Mouse (Mus musculus) cerebellum, adult 9-11 months (tissue): ENCODE results near the gene Pomp.

Experiments
- DNase-seq: peaks from one replicate; pipeline ENCODE4 v3.0.0; 2022

The Pomp gene

DNA sequence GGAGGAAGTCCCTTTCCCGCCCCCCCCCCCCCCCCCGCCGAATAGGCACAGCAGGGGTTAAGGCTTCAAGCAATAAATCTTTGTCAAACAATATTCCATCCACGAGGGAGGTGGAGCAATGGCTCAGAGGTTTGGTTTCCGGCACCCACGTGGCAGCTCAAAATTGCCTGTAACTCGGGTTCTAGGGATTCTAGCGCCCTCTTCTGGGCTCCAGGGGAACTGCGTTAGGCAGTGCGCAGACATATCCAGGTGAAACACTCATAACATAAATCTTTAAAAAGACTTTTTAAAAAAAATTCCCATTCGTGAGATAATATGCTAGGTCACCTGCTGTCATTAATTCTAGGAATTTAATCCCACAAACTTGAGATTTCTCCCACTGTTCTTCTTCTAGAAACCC is 46.9 kb downstream of the Pomp start:
- DNase-seq, result no peak

DNA sequence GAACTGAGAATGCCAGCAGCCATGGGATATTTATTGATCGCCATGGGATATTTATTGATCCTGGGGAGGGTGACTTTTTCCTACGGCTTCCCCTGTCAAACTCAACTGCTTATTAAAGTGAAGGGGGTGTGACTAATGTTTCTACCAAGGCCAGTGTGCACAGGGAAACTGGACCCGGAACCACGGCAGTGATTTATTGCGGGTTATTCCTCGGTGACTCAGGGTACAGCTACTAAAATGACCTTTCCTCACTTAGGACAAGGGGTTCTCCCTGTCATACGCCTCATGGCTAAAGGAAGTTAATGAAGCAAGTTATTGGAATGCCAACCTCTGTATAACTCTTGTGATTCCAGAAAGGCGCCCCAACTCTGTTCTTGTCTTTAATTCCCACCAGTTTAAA is 47.6 kb downstream of the Pomp start:
- no peak for DNase-seq

DNA sequence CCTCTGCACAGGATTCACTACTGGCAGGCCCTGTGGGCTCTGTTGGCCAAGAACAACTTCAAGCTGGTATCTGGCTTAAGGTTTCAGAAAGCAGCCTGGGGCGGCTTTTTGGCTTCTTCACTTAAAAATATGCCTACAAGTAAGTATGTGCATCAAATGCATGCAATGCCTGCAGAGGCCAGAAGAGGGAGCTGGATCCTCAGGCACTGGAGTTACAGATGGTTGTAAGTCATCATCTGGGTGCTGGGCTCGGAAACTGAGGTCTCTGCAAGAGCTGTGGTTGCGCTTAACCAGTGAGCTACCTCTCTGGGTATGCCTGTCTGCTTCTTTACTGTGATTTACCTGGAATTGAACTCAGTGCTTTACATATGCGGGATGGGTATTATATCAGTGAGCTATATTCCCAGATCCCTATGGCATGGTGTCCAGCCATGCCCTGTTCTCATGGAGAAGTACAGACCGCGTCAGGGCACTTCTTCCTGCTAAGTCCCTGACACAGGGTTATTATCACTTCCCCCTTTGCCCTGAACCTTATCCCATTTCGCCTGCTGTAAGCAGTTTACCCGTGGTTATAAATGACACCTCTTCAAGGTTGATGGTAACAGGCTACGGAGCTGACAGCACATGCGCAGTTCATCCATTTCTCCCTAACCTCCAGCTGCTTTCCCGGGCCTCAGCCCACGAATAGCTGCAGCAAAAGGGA is 50.7 kb downstream of the Pomp start:
- no peak for DNase-seq

DNA sequence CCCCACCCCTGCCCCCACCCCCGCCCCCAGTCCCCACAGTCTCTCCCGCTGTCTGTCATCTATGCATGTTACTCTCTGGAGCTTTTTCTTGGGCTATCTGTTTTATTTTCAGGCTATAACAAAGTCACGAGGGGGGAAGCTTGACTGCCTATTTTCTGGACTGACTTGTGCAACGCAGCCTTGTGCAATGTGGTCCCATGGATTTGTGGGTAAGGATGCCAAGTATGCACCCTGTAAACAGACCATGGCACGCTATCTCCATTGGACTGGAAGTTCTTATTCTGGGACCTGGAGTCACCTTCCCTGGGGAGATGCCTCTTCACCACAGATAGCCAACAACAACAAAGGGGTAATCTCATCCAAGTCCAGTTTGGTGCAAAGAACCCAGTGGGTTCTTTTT is 51.5 kb downstream of the Pomp start:
- no peak for DNase-seq

DNA sequence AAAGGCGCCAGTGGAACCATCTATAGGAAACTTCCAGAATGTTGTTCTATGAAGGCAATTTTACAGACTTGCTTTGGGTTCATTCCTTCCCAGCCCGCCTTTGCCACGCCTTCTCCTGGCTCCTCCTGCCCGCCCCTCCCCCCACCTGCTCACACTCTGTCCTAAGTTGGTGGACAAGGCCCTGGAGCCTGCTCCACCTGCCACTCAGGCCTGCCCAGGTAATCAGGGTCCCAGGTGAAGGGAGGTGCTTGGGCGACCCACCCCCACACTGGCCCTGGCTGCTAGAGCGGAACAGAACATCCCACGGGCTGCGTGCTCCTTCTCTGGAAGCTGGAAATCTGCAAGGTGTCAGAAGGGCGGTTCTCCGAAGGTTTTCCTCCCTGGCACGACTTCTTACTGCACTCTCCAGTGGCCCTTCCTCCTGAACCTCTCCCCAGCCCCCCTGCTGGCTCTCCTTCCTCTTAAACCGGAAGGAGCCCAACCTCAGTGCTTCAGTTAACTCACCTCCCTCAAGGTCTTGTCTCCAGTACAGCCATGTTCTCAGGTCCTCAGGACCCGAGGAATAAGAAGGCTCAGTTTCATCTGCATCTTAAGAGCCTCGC is 53.1 kb downstream of the Pomp start:
- no peak for DNase-seq

DNA sequence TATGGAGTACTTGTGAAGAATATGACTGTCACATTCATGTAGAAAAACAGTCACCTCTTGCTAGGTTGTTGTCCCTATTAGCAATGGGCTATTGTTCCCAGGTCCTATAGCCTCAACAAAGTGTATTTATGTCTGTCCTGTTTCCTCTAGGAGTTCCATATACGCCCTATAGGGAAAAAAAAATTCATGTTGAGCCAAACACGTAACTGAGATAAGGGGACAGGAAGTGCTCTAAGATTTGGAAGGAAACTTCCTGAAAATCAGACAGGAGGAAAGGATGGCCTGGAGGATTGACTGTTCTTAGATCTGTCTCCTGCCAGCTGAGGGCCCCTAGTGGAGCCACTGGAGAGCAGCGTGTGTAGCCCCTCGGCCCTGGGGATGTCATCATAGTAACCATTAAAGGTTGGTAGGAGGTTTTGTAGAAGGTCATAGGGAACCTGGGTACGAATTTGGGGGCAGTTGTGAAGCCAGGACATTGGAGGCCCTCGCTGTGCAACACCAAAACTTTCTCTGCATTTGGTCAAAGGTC is 54.8 kb downstream of the Pomp start:
- no peak for DNase-seq

DNA sequence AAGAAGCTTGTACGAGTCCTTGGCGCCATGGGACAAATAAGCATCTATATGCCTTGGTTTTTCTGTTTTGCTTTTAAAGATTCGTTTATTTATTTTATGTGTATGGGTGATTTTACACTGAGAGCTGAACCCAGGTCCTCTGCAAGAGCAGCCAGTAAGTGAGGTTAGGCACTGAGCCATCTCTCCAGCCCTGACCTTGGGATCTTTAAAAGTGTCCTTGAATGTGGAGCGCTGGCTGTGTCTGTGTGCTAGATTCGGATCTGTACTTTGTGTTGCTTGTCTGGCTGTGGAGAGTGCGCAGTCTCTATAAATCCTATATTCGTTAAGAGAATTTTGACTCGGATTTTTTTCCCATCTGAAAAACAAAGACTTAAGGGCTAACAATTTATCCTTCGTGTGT is 55.9 kb downstream of the Pomp start:
- DNase-seq, result no peak

DNA sequence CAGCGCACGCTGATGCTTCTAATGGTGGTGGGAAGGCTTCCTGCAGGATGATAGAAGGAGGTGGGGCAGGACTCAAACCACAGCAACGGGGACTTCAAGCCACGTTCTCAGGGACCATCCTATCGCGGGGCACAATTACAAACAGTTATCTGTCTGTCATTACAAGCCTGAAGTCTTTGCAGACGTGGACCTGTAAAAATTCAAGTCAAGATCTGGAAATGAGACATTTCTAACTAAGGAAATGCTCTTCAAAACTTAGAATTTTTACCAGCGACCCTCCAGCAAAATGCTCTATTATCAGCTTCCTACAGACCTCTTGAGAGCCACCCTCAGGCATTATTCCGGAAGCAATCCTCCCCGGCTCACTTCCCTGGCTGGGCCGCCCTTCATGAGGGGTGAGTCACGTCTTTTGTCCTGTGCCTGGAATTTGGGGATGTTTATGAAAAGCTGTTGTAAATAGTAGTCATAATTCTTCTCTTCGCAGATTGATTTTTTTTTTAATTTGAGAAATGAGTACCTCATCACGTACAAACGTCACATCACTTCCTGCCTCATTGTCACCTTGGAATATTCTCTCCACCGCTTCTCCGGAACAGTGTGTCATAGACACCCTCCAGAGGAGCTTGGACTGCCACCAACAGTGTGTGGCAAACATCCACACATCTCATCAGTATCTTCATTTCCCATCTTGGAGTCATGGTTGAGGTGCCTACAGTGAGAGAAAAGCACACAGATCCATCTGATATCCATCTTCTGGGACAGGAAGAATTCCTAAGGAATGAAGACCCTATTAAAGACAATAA is 58.0 kb downstream of the Pomp start:
- DNase-seq, result no peak

DNA sequence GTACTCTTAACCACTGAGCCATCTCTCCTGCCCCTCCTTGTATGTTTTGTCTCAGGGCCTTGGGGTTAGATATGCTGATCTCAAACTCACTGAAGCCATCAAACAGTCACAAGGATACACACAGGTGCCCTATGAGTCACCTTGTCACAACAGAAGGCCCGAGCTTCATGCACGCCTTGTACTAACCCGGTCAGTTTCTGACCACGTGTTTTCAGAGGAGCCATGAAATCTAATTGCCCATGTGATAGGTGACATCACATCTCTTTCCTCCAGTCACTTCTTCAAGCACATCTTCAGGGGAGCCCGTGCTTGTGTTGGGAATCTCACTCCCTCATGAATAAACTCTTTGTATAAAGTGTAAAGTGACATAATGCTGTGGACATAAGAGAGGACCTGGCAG is 64.4 kb downstream of the Pomp start:
- no peak for DNase-seq
